Mouse (Mus musculus): Measurements from ENCODE around the gene Edem3. TPM values are rescaled to one million over a fixed set of nuclear protein-coding genes. Genes with fewer than 3 reads are reported as not detected.

Gene Edem3
- polyA plus RNA-seq, 1 experiment from 2014 or later: 5.7 TPM

DNA sequence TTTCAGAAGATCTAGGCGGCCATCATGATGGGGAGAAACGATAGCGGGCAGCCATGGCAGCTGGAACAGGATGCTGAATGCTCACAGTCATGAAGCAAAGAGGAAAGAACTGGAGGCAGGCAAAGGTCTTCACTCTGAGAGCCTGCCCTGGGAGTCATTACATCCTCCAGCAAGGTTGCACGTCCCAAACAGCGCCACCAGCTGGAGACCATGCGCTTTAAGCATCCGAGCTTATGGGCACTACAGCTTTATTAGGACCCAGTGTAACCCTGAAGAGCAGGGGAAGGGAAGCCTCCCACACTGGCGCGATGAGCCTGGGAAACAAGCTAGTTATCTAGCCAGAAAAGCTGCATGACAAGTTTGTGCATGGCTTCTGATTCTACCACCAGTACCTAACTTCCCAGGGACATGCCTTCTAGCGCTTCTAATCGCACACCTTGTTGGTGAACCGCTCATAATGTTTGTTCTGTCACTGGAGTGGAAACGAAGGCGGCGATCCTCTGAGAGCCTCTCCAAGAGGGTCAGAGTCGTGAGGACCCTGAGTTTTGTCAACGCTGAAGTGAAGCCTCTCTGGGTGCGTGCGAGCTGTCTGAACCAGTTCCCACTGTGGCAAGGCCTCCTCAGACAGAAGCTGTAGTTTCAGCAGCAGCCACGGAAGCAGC, 106.3 kb downstream of the Edem3 start:
- Histone ChIP-seq H3K36me3 (ENCODE audit: control insufficient read depth, insufficient read depth) (no peaks in the 10 kb centered on the region), H3K9me3 (replicated peaks; ENCODE audit: control insufficient read depth, low read length) (no peaks in the 10 kb centered on the region), H3K4me2 (ENCODE audit: low read depth, low read length) (no peak overlapping the region), H3K27ac (ENCODE audit: low read length) (no peak overlapping the region), H3K4me3 (ENCODE audit: low read depth, low read length) (no peak overlapping the region), H3K4me1 (ENCODE audit: control insufficient read depth, low read depth, low read length) (no peaks in the 10 kb centered on the region), H3K27me3 (ENCODE audit: control insufficient read depth, insufficient read depth, low read depth, low read length) (no peaks in the 10 kb centered on the region), H3K9ac (ENCODE audit: low read depth, low read length) (no peak overlapping the region)
- WGBS (ENCODE audit: insufficient replicate concordance): 58% methylated on average over 20 of the region's 20 CpGs
- ATAC-seq (ENCODE audit: low read depth): no peak

DNA sequence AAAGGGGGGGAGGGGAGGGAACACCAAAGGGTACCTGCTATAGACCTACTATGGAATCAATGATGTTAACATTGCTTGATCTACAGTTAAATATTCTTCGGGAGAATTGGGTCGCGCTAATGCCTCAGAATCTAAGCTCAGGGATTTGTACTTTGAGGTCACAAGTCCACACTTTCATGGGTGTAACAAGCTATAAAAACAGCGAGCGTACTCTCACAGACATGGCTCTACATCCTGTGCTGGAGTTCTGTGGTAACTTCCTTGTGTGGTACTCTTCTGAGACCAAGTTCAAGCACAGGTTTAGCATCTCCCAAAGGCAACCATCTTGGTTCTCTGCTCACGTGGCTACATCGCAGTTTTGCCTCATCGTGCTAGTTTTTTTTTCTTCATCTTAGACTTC, 106.9 kb downstream of the Edem3 start:
- H3K9me3 ChIP-seq (replicated peaks; ENCODE audit: control insufficient read depth, low read length): no peaks in the 10 kb centered on the region
- H3K27ac ChIP-seq (ENCODE audit: low read length): no peak overlapping the region
- 82% methylated on average over 8 of the region's 8 CpGs for WGBS (ENCODE audit: insufficient replicate concordance)

DNA sequence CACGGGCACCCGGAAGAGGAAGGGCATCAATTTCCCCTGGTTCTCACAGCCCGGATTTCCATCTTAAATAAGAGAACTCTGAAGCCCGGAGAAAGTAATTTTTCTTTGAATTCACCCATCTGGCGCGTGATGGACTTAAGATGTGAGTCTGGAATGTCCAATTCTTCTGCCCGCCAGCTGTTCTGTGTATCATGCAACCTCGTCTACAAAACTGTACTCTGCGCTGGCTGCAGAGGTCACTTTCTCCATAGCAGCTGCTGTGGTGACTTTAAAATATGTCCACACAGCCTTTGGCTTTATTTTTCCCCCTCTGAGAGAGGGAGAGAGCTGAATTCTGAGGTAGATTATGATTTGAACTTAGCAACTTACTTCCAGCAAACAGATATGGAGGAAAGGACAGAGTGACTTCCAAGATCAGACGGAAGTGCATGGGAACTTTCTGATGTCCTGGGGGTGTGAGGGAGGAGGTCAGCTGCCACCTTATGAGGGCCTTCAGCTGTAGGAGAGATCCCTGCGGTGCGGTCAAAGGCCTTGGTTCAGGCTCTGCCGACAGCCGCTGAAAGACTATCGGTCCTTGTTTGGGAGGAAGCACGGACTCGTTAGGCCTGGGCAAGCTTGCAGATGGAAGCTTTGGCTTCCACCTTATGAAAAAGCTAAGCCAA, 108.1 kb downstream of the Edem3 start:
- no peak overlapping the region for H3K27ac ChIP-seq (ENCODE audit: low read length)
- no peak overlapping the region for H3K9ac ChIP-seq (ENCODE audit: low read depth, low read length)
- no peak for ATAC-seq (ENCODE audit: low read depth)
- H3K4me3 ChIP-seq (ENCODE audit: low read depth, low read length): no peak overlapping the region
- H3K36me3 ChIP-seq (ENCODE audit: control insufficient read depth, insufficient read depth): no peaks in the 10 kb centered on the region
- WGBS (ENCODE audit: insufficient replicate concordance): 76% methylated on average over 17 of the region's 17 CpGs
- H3K27me3 ChIP-seq (ENCODE audit: control insufficient read depth, insufficient read depth, low read depth, low read length): no peaks in the 10 kb centered on the region
- H3K4me2 ChIP-seq (ENCODE audit: low read depth, low read length): no peak overlapping the region
- H3K9me3 ChIP-seq (replicated peaks; ENCODE audit: control insufficient read depth, low read length): no peaks in the 10 kb centered on the region
- H3K4me1 ChIP-seq (ENCODE audit: control insufficient read depth, low read depth, low read length): no peaks in the 10 kb centered on the region

More for the DNA sequence above, 106.9 kb downstream of the Edem3 start:
- no peak for ATAC-seq (ENCODE audit: low read depth)
- Histone ChIP-seq H3K36me3 (ENCODE audit: control insufficient read depth, insufficient read depth) (no peaks in the 10 kb centered on the region), H3K4me2 (ENCODE audit: low read depth, low read length) (no peak overlapping the region), H3K4me1 (ENCODE audit: control insufficient read depth, low read depth, low read length) (no peaks in the 10 kb centered on the region), H3K4me3 (ENCODE audit: low read depth, low read length) (no peak overlapping the region), H3K27me3 (ENCODE audit: control insufficient read depth, insufficient read depth, low read depth, low read length) (no peaks in the 10 kb centered on the region), H3K9ac (ENCODE audit: low read depth, low read length) (no peak overlapping the region)

DNA sequence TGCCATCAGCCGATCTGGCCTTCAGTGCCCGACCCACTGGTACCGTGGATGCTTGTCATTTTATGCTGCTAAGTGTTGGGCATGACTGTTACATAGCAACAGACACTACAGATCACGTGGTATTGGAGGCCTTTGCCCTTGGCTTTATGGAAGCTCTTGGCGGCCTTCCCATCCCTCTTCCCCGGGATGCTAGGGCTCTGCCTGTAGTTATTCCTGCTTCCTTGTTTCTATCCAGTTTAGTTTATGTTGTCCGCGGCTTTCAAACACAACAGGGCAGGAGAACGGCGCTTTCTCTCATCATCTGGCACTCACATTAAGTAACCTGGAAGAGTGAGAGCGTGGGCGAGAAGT, 108.6 kb downstream of the Edem3 start:
- ATAC-seq (ENCODE audit: low read depth): no peak
- Histone ChIP-seq H3K27ac (ENCODE audit: low read length) (no peak overlapping the region), H3K9ac (ENCODE audit: low read depth, low read length) (no peak overlapping the region), H3K4me2 (ENCODE audit: low read depth, low read length) (no peak overlapping the region), H3K36me3 (ENCODE audit: control insufficient read depth, insufficient read depth) (no peaks in the 10 kb centered on the region), H3K9me3 (replicated peaks; ENCODE audit: control insufficient read depth, low read length) (no peaks in the 10 kb centered on the region), H3K4me1 (ENCODE audit: control insufficient read depth, low read depth, low read length) (no peaks in the 10 kb centered on the region), H3K4me3 (ENCODE audit: low read depth, low read length) (no peak overlapping the region), H3K27me3 (ENCODE audit: control insufficient read depth, insufficient read depth, low read depth, low read length) (no peaks in the 10 kb centered on the region)
- 75% methylated on average over 12 of the region's 12 CpGs for WGBS (ENCODE audit: insufficient replicate concordance)

DNA sequence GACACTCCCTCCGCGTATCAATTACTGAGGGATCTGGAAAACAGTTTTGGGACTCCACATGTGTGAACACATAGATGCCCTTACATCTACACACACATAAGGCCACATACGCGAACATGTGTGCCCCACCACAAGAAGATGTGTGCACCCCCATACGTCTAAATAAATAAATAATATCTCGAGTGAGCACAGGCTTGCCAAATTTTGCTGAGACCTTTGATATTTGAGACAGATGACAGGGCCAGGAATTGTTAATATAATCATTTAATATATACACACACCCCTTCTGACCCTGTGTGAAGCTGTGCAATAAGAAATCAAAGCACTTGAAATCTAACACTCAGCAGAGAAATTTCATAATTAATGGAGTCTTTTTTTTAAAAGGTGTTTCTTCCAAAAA, 109.2 kb downstream of the Edem3 start:
- Histone ChIP-seq H3K9ac (ENCODE audit: low read depth, low read length) (no peak overlapping the region), H3K36me3 (ENCODE audit: control insufficient read depth, insufficient read depth) (no peaks in the 10 kb centered on the region), H3K4me3 (ENCODE audit: low read depth, low read length) (no peak overlapping the region), H3K9me3 (replicated peaks; ENCODE audit: control insufficient read depth, low read length) (no peaks in the 10 kb centered on the region), H3K27me3 (ENCODE audit: control insufficient read depth, insufficient read depth, low read depth, low read length) (no peaks in the 10 kb centered on the region), H3K4me2 (ENCODE audit: low read depth, low read length) (no peak overlapping the region), H3K27ac (ENCODE audit: low read length) (no peak overlapping the region), H3K4me1 (ENCODE audit: control insufficient read depth, low read depth, low read length) (no peaks in the 10 kb centered on the region)
- no peak for ATAC-seq (ENCODE audit: low read depth)
- WGBS (ENCODE audit: insufficient replicate concordance): 72% methylated on average over 6 of the region's 6 CpGs

Other genes starting within 250 kb of the Edem3 start
- 11.7 and 13.8 TPM in 2 replicates for gene Fam129a, start 184.2 kb upstream of the Edem3 start, polyA plus RNA-seq (2015; fragmentation: Nextera tagmentation; extraction: Ambion mirVana)

Measured in liver, embryonic 16.5 days (tissue).